Mouse (Mus musculus): ENCODE measurements around the gene Tgif1.
"Not testable (repeated sequence)": the region's sequence is repeated elsewhere in the genome, so short reads cannot be mapped to it uniquely, and the experiment has no call there.

Gene Tgif1

DNA sequence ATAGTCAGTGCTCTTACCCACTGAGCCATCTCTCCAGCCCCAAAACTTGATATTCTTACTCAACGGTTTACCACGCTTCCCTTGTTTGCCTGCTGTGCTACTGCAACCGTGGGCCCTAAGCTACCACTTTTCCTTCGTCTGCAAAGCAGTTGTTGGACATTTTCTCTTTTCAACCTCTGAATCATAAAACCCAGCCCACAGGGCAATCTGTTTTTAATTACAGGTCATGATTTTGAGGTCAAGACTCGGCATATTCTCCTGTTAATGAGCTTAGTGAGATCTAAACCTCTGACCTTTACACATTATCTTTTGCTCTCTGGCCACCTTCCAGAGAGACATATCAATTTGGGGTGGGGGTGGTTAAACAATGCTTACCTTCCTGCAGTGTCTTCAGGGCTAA, 14.8 kb downstream of the Tgif1 start:
- DNase-seq, result no peak

DNA sequence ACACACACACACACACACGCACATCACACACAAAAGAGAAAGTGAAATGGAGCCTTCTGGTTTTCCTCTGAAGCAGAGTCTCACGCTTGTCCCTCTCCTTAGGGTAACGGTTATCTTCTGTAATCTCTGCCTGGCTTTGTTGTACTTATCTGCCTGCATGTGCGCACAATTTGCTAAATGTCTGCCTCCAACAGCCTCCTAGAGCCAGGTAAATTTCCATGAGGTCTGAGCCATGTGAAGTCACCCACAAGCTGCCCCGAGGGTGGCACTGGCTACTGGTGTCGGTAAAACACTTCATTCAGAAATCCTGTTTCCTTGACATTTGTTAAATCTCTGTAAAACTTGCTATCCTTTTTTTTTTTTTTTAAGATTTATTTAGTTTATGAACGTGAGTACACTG, 15.3 kb downstream of the Tgif1 start:
- no peak for DNase-seq

GRCm38 (mm10) chr17:70837474-70837873, 15.9 kb downstream of the Tgif1 start:
- not testable (repeated sequence) for DNase-seq

- no peak for DNase-seq
Measured at GRCm38 (mm10) chr17:70836820-70837219, 16.5 kb downstream of the Tgif1 start.

DNA sequence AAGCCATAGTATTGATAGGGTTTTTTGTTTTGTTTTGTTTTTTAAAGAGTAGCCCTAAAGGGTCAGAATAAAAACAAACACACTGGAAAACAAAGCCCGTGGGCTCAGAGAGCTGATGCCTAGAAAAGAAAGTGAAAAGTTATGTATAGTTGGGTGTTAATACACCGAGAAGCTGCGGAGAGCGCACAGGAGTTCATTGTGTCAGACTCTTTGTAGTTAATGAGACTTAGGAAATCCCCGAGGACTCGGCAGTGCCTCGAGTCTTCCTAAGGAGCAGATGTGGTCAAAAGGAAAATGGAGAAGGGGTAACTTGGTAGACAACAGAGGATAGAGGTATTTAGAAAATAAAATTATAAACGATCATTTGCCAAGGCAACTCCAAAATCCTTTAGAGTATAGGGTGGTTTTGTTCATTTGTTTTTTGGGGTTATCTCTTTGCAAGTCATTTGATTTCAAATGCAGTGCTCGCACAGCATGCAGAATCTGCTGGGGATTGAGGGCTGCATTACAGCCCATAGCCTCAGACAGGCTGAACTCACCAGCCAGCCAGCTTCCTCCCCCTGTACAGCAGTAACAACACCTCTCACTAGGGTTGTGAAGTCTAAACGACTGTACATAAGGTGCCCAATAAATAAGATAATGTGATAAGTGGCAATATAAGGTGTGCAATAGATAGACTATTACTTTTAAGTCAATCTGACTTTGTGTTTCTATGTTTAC, 18.1 kb downstream of the Tgif1 start:
- no peak for DNase-seq

- no peak for DNase-seq
Measured at GRCm38 (mm10) chr17:70834430-70834965, 18.8 kb downstream of the Tgif1 start.

- DNase-seq, result no peak
Measured at GRCm38 (mm10) chr17:70832544-70832943, 20.8 kb downstream of the Tgif1 start.

- DNase-seq, result no peak
Measured at GRCm38 (mm10) chr17:70831591-70831990, 21.8 kb downstream of the Tgif1 start.

DNA sequence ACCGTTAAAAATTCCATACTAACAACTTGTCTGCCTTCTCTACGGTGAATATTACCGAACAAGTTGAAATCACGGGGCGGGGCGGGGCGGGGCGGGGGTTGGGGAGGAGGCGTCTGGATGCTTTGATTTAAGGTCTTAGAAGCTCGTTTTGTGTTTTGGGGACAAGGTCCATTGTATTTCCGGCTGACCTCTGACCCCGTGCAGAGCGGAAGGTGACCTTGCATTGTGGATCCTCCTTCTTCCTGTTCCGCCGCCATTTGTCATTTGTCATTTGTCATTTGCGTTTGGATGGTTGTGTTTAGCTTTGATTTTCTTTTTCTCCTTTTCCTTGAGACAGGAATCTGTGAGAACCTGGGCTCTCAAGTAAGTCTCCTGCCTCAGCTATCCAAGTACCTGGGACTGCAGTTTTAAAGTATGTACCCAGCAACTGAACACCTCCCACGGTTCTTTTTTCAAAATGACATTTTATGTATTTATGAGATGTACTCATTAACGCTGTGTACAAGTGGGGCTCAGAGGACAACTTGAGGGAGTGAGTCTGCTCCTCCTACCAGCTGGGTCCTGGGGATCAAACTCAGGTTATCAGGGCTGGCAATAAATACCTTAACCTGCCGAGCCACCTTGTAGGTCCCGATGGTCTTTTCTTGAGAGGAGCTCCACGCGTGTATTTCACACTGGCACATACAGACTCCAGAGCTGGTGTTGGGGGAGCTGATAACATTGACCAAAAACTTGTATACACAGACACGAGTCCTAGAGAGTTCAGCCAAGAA, 23.2 kb downstream of the Tgif1 start:
- no peak for DNase-seq

- no peak for DNase-seq
Measured at GRCm38 (mm10) chr17:70829217-70829616, 24.1 kb downstream of the Tgif1 start.

DNA sequence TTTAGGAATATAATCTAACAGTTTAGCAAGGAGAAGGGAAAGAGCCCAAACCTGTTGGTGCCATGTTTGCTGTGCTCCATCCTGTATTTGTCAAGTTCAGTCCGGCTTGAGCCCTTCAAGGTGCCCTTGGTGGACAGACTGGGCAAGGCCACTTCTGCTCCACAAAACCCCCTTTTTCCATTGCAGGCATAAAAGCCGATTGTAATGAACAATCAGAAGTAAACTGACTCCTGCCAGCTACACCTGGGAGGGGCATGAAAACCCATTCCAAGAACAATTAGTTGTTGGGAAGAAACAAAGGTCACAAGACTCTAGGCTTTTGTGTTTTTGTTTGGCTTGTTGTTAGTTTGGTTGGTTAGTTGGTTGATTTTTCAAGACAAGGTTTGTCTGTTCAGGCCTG, 24.8 kb downstream of the Tgif1 start:
- no peak for DNase-seq

- no peak for DNase-seq
Measured at GRCm38 (mm10) chr17:70828180-70828528, 25.2 kb downstream of the Tgif1 start.

GRCm38 (mm10) chr17:70827463-70828179, 25.7 kb downstream of the Tgif1 start:
- not testable (repeated sequence) for DNase-seq

DNA sequence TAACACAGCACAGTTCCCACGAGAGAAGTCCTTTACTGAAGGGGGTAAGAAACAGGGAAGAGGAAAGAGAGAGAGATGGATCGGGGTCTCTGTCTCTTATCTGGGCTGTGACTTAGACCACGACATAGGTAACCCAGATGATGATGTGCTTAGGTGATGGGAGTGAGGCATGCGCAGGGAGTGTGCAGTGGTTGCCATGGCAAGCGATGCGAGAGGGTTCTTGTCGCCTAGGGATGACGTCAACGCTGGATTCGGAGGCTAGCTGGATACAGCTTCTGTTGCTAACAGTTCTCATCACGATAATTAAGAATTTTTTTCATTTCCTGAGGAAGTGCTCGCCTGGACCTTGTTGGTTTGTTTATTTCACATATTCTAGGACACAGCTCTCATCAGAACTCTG, 27.1 kb downstream of the Tgif1 start:
- peak; percentile 77 for DNase-seq

GRCm38 (mm10) chr17:70823083-70823482, 30.3 kb downstream of the Tgif1 start:
- DNase-seq, result no peak

DNA sequence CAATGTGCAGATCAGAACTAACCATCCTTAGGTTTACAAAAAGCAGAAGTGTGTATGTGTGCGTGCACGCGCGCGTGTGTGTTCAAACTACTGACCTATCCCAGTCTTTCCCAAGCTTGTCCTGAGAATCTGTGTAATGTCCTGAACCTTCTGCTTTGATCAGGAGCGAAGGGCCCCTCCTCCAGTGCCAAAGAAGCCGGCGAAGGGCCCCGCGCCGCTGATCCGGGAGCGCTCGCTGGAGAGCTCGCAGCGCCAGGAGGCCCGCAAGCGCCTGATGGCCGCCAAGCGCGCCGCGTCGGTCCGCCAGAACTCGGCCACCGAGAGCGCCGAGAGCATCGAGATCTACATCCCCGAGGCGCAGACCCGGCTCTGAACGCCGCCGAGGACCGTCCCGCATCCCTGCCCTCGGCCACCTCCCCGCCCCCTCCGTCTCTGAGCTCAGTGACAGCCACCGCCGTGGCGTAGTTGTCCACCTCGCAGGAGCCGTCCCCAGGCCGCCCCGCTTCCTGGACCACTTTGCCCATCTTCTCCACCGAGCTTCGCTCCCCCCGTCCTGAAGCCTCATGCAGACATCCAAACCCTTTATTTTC, 35.4 kb downstream of the Tgif1 start:
- no peak for DNase-seq

DNA sequence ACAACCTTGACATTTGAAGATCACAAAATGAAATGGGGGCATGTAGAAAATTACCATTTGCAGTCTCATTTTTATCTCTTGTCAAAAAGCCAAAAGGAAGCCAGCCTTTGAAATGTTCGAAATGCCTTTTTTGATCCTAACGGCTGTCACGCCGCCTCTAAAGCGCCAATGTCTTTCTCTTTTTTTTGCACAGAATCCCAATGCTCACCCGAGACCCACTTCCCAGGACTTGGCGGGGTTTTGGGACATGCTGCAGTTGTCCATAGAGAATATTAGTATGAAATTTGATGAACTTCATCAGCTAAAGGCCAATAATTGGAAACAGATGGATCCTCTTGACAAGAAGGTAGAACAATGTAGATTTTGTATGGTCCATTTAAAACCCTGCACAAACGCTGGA, 38.3 kb downstream of the Tgif1 start:
- no peak for DNase-seq

- no peak for DNase-seq
Measured at GRCm38 (mm10) chr17:70810795-70811194, 42.6 kb downstream of the Tgif1 start.

GRCm38 (mm10) chr17:70809776-70810175, 43.6 kb downstream of the Tgif1 start:
- DNase-seq, result no peak

GRCm38 (mm10) chr17:70808837-70809236, 44.5 kb downstream of the Tgif1 start:
- DNase-seq, result no peak

DNA sequence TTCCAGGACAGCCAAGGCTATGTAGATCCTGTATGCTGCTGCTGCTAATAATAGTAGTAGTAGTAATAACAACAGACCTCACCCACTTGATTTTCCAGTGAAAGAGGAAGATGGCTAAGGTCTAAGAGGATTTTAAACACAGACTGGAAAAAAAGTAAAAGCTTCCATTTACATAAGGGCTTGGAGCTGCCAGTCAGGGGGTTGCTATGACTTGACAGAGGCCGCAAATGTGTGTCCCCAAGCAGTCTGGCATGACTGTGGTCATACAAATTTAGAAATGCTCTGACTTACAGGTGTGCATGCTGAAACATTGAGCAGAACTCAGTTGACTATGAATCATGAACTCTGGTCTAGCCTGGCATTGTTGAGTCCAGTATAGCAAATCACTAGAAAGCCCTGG, 45.5 kb downstream of the Tgif1 start:
- no peak for DNase-seq

- no peak for DNase-seq
Measured at GRCm38 (mm10) chr17:70806600-70806999, 46.7 kb downstream of the Tgif1 start.

GRCm38 (mm10) chr17:70805866-70806265, 47.5 kb downstream of the Tgif1 start:
- no peak for DNase-seq

Measured in right cerebral cortex, postnatal 25 days (tissue).